Mouse (Mus musculus): Measurements from ENCODE around the gene Grik2. TPM values are rescaled to one million over a fixed set of nuclear protein-coding genes. Genes with fewer than 3 reads are reported as not detected.

Grik2 gene
- polyA plus RNA-seq, 1 experiment, result 31.4 TPM

DNA sequence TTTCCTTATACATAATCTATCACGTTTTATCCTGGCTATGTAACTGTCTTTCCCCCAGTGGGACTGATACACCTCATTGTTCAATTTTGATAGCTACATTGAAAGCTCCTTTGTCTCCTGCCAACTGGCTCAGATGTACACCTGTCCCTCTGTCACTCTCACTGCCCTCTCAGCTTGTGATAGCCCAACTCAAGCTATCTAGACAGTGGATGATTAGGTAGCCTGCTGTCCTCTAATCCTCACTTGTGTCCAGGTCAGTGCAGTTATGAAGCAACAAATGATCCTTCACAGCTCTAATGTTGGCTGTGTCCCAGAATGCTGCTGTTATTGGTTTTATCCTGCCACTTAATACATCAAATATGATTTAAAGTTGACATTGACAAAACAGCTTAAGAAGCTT is 246.3 kb downstream of the Grik2 start:
- Histone ChIP-seq H3K4me1 (ENCODE audit: control insufficient read depth, insufficient read depth, low read length) (no peaks in the 10 kb centered on the region), H3K27ac (ENCODE audit: insufficient read depth, low read length) (no peak overlapping the region), H3K4me3 (ENCODE audit: insufficient read depth, low read length) (no peak overlapping the region)
- TF ChIP-seq POLR2A (IDR thresholded peaks at IDR 0.05; ENCODE audit: extremely low read depth, insufficient read depth, low read length) (no peak), CTCF (IDR thresholded peaks at IDR 0.05; ENCODE audit: extremely low read depth, insufficient read depth, low read length) (no peak)

GRCm38 (mm10) chr10:49519752-49520151 is 268.8 kb downstream of the Grik2 start:
- no peak for TF ChIP-seq CTCF (IDR thresholded peaks at IDR 0.05; ENCODE audit: extremely low read depth, insufficient read depth, low read length)
- TF ChIP-seq POLR2A (IDR thresholded peaks at IDR 0.05; ENCODE audit: extremely low read depth, insufficient read depth, low read length), result no peak
- H3K4me3 ChIP-seq (ENCODE audit: insufficient read depth, low read length), result no peak overlapping the region
- no peak overlapping the region for H3K27ac ChIP-seq (ENCODE audit: insufficient read depth, low read length)
- H3K4me1 ChIP-seq (ENCODE audit: control insufficient read depth, insufficient read depth, low read length), result no peaks in the 10 kb centered on the region

GRCm38 (mm10) chr10:49500628-49501027 is 287.9 kb downstream of the Grik2 start:
- Histone ChIP-seq H3K27ac (ENCODE audit: insufficient read depth, low read length) (no peak overlapping the region), H3K4me1 (ENCODE audit: control insufficient read depth, insufficient read depth, low read length) (no peaks in the 10 kb centered on the region), H3K4me3 (ENCODE audit: insufficient read depth, low read length) (no peak overlapping the region)
- TF ChIP-seq POLR2A (IDR thresholded peaks at IDR 0.05; ENCODE audit: extremely low read depth, insufficient read depth, low read length) (no peak), CTCF (IDR thresholded peaks at IDR 0.05; ENCODE audit: extremely low read depth, insufficient read depth, low read length) (no peak)

- H3K4me1 ChIP-seq (ENCODE audit: control insufficient read depth, insufficient read depth, low read length), result no peaks in the 10 kb centered on the region
- H3K27ac ChIP-seq (ENCODE audit: insufficient read depth, low read length), result no peak overlapping the region
- TF ChIP-seq POLR2A (IDR thresholded peaks at IDR 0.05; ENCODE audit: extremely low read depth, insufficient read depth, low read length), result no peak
- no peak for TF ChIP-seq CTCF (IDR thresholded peaks at IDR 0.05; ENCODE audit: extremely low read depth, insufficient read depth, low read length)
- H3K4me3 ChIP-seq (ENCODE audit: insufficient read depth, low read length), result no peak overlapping the region
Measured at GRCm38 (mm10) chr10:49497302-49497701, 291.3 kb downstream of the Grik2 start.

- Histone ChIP-seq H3K27ac (ENCODE audit: insufficient read depth, low read length) (no peak overlapping the region), H3K4me3 (ENCODE audit: insufficient read depth, low read length) (no peak overlapping the region), H3K4me1 (ENCODE audit: control insufficient read depth, insufficient read depth, low read length) (no peaks in the 10 kb centered on the region)
- 0 out of 2 replicates have a peak, but pooled peaks have one; percentile 21 for TF ChIP-seq CTCF (IDR thresholded peaks at IDR 0.05; ENCODE audit: extremely low read depth, insufficient read depth, low read length)
- no peak for TF ChIP-seq POLR2A (IDR thresholded peaks at IDR 0.05; ENCODE audit: extremely low read depth, insufficient read depth, low read length)
Measured at GRCm38 (mm10) chr10:49481439-49481838, 307.1 kb downstream of the Grik2 start.

- Histone ChIP-seq H3K4me3 (ENCODE audit: insufficient read depth, low read length) (no peak overlapping the region), H3K4me1 (ENCODE audit: control insufficient read depth, insufficient read depth, low read length) (no peaks in the 10 kb centered on the region), H3K27ac (ENCODE audit: insufficient read depth, low read length) (no peak overlapping the region)
- TF ChIP-seq CTCF (IDR thresholded peaks at IDR 0.05; ENCODE audit: extremely low read depth, insufficient read depth, low read length) (no peak), POLR2A (IDR thresholded peaks at IDR 0.05; ENCODE audit: extremely low read depth, insufficient read depth, low read length) (no peak)
Measured at GRCm38 (mm10) chr10:49480085-49480749, 308.3 kb downstream of the Grik2 start.

DNA sequence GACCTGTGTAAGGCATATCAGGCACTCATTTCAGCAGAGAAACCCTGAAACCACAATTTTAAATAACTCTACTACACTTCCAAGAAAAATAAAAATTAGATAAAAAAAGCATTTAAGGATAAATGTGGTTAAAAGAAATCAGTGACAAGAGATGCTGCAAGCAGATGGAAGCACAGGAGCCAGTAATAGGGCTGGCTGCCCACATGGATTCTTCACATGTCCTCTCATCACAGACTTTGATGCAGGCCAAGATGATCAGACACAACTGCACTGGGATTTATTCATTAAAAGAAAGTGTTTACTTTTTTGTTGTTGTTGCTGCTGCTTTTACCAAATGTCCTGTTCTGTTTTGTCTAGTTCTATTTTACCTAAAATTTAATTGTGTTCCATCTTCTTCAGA is 315.0 kb downstream of the Grik2 start:
- H3K4me3 ChIP-seq (ENCODE audit: insufficient read depth, low read length), result no peak overlapping the region
- TF ChIP-seq POLR2A (IDR thresholded peaks at IDR 0.05; ENCODE audit: extremely low read depth, insufficient read depth, low read length) (no peak), CTCF (IDR thresholded peaks at IDR 0.05; ENCODE audit: extremely low read depth, insufficient read depth, low read length) (no peak)
- H3K27ac ChIP-seq (ENCODE audit: insufficient read depth, low read length), result no peak overlapping the region
- H3K4me1 ChIP-seq (ENCODE audit: control insufficient read depth, insufficient read depth, low read length), result no peaks in the 10 kb centered on the region

DNA sequence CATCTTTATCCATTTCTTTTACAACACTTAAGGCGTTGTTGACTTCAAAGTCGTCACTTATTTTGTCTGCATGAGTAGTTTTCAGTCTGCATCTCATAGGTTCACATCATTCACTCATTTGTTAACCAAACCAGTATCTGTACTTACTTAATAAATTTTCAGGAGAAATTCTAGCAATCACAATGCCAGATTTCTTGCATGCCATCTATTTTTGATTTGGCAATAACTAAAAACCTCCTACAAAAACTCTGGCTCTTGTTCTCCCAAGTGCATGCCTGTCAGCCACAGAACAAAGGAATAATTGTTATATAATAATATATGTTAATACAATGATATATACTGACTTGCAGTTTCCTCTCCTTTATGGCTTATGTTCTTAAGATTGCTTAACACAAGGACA is 331.8 kb downstream of the Grik2 start:
- no peak overlapping the region for H3K4me3 ChIP-seq (ENCODE audit: insufficient read depth, low read length)
- no peaks in the 10 kb centered on the region for H3K4me1 ChIP-seq (ENCODE audit: control insufficient read depth, insufficient read depth, low read length)
- TF ChIP-seq POLR2A (IDR thresholded peaks at IDR 0.05; ENCODE audit: extremely low read depth, insufficient read depth, low read length) (no peak), CTCF (IDR thresholded peaks at IDR 0.05; ENCODE audit: extremely low read depth, insufficient read depth, low read length) (no peak)
- no peak overlapping the region for H3K27ac ChIP-seq (ENCODE audit: insufficient read depth, low read length)

GRCm38 (mm10) chr10:49453535-49453934 is 335.0 kb downstream of the Grik2 start:
- TF ChIP-seq CTCF (IDR thresholded peaks at IDR 0.05; ENCODE audit: extremely low read depth, insufficient read depth, low read length) (no peak), POLR2A (IDR thresholded peaks at IDR 0.05; ENCODE audit: extremely low read depth, insufficient read depth, low read length) (no peak)
- no peaks in the 10 kb centered on the region for H3K4me1 ChIP-seq (ENCODE audit: control insufficient read depth, insufficient read depth, low read length)

DNA sequence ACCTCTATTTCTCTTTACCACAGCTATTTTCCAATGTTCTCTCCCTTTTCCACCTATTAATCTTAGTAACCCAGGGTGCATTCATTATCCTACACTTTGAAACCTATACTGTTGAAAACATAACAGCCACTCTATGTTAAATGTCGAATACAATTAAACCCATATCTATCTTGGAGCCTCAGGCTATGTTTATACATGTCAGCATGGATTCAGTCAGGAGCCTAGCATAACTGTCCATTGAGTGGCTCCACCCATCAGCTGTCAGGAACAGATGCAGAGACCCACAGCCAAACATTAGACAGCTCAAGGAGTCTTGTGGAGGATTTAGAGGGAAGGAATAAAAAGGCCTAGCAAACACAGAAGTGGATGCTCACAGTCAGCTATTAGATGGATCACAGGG is 347.2 kb downstream of the Grik2 start:
- Histone ChIP-seq H3K27ac (ENCODE audit: insufficient read depth, low read length) (no peak overlapping the region), H3K4me1 (ENCODE audit: control insufficient read depth, insufficient read depth, low read length) (no peaks in the 10 kb centered on the region; the same call in 1 of the 2 replicates), H3K4me3 (ENCODE audit: insufficient read depth, low read length) (no peak overlapping the region)
- TF ChIP-seq CTCF (IDR thresholded peaks at IDR 0.05; ENCODE audit: extremely low read depth, insufficient read depth, low read length) (no peak), POLR2A (IDR thresholded peaks at IDR 0.05; ENCODE audit: extremely low read depth, insufficient read depth, low read length) (no peak)

More at GRCm38 (mm10) chr10:49453535-49453934, 335.0 kb downstream of the Grik2 start:
- H3K27ac ChIP-seq (ENCODE audit: insufficient read depth, low read length), result no peak overlapping the region
- H3K4me3 ChIP-seq (ENCODE audit: insufficient read depth, low read length), result no peak overlapping the region
